Mouse (Mus musculus): ENCODE data around the gene Zfp13.
A peak's percentile ranks its signal among the peaks of the same experiment; 100 is the strongest.

Zfp13 gene

DNA sequence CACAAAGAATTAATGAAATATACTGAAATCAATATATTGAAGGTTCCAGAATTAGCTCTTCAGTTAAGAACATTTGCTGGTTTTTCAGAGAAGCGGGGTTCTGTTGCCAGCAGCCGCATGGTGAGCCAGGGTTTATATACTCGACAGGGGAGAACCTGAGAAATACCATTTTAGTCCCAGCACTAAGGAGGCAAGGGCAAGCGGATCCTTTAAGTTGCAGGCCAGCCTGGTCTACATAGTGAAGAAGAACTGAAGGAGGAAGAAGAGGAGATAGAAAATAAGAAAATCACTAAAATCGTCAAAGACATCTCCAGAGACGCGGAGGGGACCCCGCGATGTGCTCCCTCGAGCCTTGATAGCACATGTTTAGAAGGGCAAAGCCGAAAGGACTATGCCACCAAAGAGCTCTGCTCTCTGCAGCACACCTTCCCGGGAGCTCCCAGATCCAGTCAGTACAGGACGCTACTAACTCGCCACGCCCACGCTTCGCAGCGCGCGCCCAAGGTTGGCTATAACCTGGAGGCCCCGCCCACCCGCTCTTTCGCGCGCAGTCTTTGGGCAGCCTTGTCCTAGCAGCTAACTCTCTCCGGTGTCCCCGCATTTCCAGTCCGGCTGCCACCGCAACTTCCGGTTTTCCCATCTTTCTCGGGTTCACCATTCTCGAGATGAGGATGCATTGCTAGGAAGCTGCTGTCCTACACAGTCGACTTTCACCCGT lies 6.9 kb downstream of the Zfp13 start:
- peak; percentile 96 for DNase-seq (ENCODE audit: low spot score)

DNA sequence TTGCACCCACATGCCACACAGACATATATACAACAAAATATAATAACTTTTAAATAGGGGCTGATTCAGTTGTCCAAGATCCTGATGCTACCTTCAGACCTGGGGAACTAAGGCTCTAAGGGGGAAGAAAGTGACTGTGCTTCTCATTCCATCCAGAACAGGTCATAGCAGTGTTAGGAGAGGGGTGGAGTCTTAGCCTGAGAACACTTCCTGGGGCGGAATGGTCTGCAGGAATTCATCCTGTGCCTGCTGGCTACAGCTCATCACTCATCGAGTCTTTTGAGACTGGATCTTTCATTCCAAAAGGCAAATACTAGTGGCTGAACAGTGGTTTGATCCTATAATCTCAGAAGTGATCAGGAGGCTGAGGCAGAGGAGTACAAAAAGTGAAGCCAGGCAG lies 12.0 kb downstream of the Zfp13 start:
- no peak for DNase-seq (ENCODE audit: low spot score)

DNA sequence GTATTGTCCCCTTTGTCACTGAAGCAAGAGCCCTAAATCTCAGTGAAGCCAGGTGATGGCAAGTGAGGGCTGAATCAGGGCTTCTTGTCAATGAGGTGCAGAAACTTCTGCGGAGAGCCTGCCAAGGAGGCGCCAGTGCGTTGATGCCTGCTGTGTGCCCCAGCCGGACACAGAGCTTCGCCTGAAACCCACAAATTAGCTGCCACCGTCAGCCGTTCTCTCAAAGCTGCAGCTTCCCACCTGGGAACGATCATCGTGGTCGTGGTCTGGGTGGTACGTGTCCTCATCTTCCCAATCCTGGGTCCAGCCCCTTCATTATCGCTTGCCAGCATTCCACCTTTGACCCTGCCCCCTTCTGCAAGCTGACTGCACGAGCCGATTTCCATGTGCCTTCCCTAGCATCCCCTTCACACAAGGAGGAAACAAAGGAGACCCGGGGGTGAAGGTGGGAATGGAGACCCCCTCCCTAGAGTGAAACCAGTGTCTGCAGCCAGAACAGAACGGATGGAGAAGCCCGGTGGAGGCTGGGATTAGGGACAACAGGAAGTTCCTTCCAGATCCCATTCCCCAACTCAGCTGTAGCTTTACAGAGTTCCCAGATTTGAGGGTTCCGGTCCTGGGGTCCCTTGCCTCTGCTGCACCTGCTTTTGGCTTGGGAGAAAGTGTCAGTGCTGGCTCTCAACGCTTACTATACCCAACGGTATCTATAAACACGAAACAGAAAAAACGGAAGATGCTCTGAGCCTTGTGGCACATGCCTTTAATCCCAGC lies 13.4 kb downstream of the Zfp13 start:
- DNase-seq (ENCODE audit: low spot score): peak; percentile 78

- no peak for DNase-seq (ENCODE audit: low spot score)
Observed at GRCm38 (mm10) chr17:23584786-23585185, 14.5 kb downstream of the Zfp13 start.

- DNase-seq (ENCODE audit: low spot score): no peak
Observed at GRCm38 (mm10) chr17:23575951-23576552, 23.2 kb downstream of the Zfp13 start.

- no peak for DNase-seq (ENCODE audit: low spot score)
Observed at GRCm38 (mm10) chr17:23574130-23574529, 25.2 kb downstream of the Zfp13 start.

DNA sequence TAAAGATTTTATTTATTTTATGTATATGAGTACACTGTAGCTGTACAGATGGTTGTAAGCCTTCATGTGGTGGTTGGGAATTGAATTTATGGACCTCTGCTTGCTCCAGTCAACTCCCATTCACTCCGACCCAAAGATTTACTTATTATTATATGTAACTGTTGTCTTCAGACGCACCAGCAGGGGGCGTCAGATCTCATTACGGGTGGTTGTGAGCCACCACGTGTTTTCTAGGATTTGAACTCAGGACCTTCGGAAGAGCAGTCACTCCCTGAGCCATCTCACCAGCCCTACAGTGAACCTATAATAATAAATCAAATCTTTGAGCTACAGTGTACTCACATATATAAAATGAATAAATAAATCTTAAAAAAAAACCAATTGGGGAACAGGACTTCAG lies 27.2 kb downstream of the Zfp13 start:
- DNase-seq (ENCODE audit: low spot score): no peak

GRCm38 (mm10) chr17:23571084-23571483 lies 28.2 kb downstream of the Zfp13 start:
- DNase-seq (ENCODE audit: low spot score): no peak

DNA sequence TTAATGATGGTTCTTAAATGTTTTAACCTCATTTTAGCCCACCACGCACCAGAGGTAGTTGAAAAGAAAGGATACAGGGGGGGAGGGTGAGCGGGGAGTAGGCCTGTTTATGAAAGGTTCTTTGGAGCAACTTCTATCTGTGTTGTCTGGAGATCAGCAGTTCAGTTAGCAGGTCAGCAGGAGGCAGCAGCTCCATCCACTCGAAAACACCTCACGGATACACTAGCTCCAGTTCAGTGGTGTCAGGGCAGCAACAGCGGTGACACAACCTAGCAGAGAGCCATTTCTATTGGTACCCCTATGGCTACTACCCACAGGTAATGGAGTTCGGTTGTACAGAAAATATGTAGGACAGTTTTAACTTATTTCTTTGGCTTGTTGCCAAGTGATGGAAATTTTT lies 29.3 kb downstream of the Zfp13 start:
- no peak for DNase-seq (ENCODE audit: low spot score)

GRCm38 (mm10) chr17:23568370-23568769 lies 30.9 kb downstream of the Zfp13 start:
- DNase-seq (ENCODE audit: low spot score): no peak

GRCm38 (mm10) chr17:23566787-23567186 lies 32.5 kb downstream of the Zfp13 start:
- no peak for DNase-seq (ENCODE audit: low spot score)

- DNase-seq (ENCODE audit: low spot score): no peak
Observed at GRCm38 (mm10) chr17:23564368-23564715, 34.9 kb downstream of the Zfp13 start.

DNA sequence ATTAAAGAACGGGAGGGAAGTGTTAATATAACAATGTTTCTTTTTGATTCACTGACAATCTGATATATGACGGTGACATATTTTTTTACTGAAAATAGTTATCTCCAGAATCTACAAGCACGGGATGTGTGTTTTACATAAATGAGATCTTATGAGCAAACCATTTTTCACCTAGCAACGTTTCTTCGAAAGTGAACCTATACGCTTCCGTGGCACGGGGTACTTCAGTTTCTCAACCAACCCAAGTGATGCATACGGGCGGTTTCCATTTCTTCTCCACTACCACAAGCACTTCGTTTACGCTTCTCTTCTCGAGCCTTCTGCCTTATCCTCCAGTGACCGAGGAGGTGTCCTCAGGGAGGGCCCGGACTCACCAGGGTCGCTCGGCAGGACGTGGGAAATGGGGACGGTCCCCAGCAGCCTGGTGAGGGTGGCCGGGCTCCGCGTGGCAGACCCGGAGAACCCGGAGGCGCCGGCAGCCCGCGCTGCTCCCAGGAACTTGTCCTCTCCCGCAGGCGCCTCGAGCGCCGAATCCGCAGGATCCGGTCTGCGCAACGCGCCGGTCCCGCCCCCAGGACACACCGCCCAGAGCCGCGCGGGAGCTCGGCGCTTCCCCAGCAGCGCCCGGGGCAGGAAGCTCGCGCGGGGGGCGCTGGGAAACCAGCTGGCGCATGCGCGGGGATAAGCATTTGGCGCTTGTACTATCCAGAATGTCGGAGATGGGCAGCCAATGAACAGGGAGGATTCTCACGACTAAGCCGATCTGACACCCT lies 35.5 kb downstream of the Zfp13 start, which contains the start of gene Zfp213:
TSS of gene Zfp213 (minus strand) at position 644 of the 773 bp plus-strand sequence.
- DNase-seq (ENCODE audit: low spot score): peak; percentile 94

GRCm38 (mm10) chr17:23559767-23560166 lies 39.5 kb downstream of the Zfp13 start:
- DNase-seq (ENCODE audit: low spot score): no peak

GRCm38 (mm10) chr17:23555243-23555916 lies 43.9 kb downstream of the Zfp13 start:
- no peak for DNase-seq (ENCODE audit: low spot score)

DNA sequence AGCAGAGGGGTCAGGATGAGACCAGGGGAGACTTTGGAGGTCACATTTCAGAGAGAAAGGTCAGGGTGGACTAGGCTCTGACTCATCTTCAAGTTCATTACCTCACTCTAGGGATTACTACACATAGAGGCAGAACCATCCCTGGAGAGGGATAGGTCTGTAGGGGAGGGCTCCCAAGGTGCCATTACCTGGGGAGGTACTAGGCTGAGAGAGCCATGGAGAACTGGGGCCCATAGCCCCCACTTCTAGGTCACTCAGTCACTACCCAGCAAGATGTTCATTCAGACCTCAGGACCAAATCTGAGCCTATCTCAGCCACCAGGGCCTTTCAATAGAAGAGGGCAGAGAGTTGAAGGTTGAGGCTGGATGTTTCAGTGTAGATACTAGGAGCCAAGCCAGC lies 45.0 kb downstream of the Zfp13 start:
- no peak for DNase-seq (ENCODE audit: low spot score)

- DNase-seq (ENCODE audit: low spot score): no peak
Observed at GRCm38 (mm10) chr17:23553634-23554120, 45.6 kb downstream of the Zfp13 start.

DNA sequence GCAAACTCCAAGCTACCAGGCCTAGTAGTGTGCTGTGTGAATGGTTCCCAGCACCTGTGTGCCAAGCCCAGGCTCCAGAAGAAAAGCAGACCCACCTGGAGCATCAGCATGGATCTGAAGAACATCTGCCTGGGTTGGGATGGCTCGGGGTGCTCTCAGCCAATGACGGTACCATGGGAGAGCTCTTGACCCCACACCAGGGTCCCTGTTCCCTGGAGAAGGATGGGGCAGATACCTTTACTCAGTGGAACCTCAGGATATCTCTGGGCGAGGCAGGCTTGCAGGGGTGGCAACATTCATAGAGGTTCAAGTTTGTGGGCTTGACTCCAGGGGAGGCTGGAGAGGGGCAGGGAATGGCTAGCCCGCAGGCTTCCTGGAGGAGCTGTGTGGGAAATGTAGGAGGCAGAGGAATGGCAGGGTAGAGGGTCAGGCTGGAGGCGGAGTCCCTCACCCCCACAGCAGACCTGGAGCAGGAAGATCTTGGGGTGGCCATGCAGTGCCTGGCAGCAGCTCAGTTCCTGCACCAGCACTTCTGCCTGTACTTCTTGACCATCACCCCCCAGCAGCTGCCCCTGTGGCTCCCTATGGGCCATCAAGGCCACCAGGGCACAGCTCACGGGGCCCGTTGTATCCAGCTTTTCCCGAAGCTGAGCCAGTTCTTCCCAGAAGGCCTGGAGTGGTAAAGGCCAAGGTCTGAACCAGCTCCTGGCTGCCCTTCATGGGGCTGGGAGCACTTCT lies 46.2 kb downstream of the Zfp13 start:
- DNase-seq (ENCODE audit: low spot score): no peak

GRCm38 (mm10) chr17:23551963-23552362 lies 47.3 kb downstream of the Zfp13 start:
- DNase-seq (ENCODE audit: low spot score): no peak

GRCm38 (mm10) chr17:23551416-23551815 lies 47.9 kb downstream of the Zfp13 start:
- DNase-seq (ENCODE audit: low spot score): no peak

GRCm38 (mm10) chr17:23550856-23551255 lies 48.4 kb downstream of the Zfp13 start:
- DNase-seq (ENCODE audit: low spot score): no peak
